Comparison of ENCODE assay signal across 8 mouse cellular contexts in genomic region chr4:134853259-134853636, GRCm38 (mm10). TPM values are rescaled to one million over a fixed set of nuclear protein-coding genes. Genes with fewer than 3 reads are reported as not detected.
DNase-seq lines count a peak whose midpoint lies in the region; ATAC-seq and TF ChIP-seq lines count a peak whose summit lies in the region.

Maco1 (minus strand) TSS chr4:134853345.

- no peak for TF ChIP-seq CTCF in ES-Bruce4 (IDR thresholded peaks at IDR 0.05; ENCODE audit: low read depth, low read length)
- no peak for TF ChIP-seq CTCF in lung, adult 2 months (IDR thresholded peaks at IDR 0.05; ENCODE audit: insufficient read depth, low read length)

- peak; percentile 97 for ATAC-seq in forebrain, embryonic 13.5 days
- ATAC-seq in neutrophil, adult 5-6 weeks (ENCODE audit: extremely low read depth, insufficient number of reproducible peaks, low FRiP score, poor library complexity, severe bottlenecking): peak; percentile 84

- H3K27ac ChIP-seq in ES-Bruce4 (ENCODE audit: insufficient read depth, low read length): peak within 1 kb of the TSS; percentile 48
- peak within 1 kb of the TSS; percentile 99 for H3K27ac ChIP-seq in forebrain, embryonic 13.5 days

- DNase-seq in c-Kit-positive CD71-positive TER-119-positive erythroid progenitor cells, embryonic 14.5 days (ENCODE audit: low spot score): peak; percentile 97
- peak; percentile 100 for DNase-seq in heart, postnatal 25 days (ENCODE audit: low spot score)
- peak; percentile 100 for DNase-seq in layer of hippocampus, adult 18-20 months (ENCODE audit: low spot score in 2 of 2)
- peak; percentile 100 for DNase-seq in lung, adult 2 months
- DNase-seq in thymus, adult 18-20 months: peak; percentile 96 to 98

- intact Hi-C loops in heart, postnatal 25 days (cut with DNase I): no loop called here

- WGBS in forebrain, embryonic 13.5 days: under 1% methylated on average over 35 of the region's 38 CpGs
- WGBS in lung, adult 2 months: under 1% methylated on average over 37 of the region's 38 CpGs

- H3K27me3 ChIP-seq in ES-Bruce4 (ENCODE audit: control insufficient read depth, insufficient read depth, low read length, poor library complexity, severe bottlenecking): no peaks in the 10 kb centered on the region
- H3K27me3 ChIP-seq in forebrain, embryonic 13.5 days: peaks cover 19% of the 10 kb centered on the region

- H3K9me3 ChIP-seq in ES-Bruce4 (replicated peaks; ENCODE audit: control insufficient read depth, insufficient read depth, low read length, poor library complexity, severe bottlenecking): no peaks in the 10 kb centered on the region
- no peaks in the 10 kb centered on the region for H3K9me3 ChIP-seq in forebrain, embryonic 13.5 days (replicated peaks)

- TF ChIP-seq EP300 in ES-Bruce4 (IDR thresholded peaks at IDR 0.05; ENCODE audit: insufficient read depth, low read depth, low read length): no peak

- no peak for TF ChIP-seq POLR2A in ES-Bruce4 (IDR thresholded peaks at IDR 0.05; ENCODE audit: insufficient read depth, low read length)
- TF ChIP-seq POLR2A in lung, adult 2 months (IDR thresholded peaks at IDR 0.05; ENCODE audit: borderline replicate concordance, extremely low read depth, low read depth, low read length): no peak

- peaks cover 13% of the 10 kb centered on the region for H3K4me1 ChIP-seq in ES-Bruce4 (ENCODE audit: control insufficient read depth, insufficient read depth, low read length)
- H3K4me1 ChIP-seq in forebrain, embryonic 13.5 days: peaks cover 26% of the 10 kb centered on the region
- peaks cover 5% of the 10 kb centered on the region; the same call in 1 of the 2 replicates for H3K4me1 ChIP-seq in lung, adult 2 months (ENCODE audit: control insufficient read depth, insufficient read depth, low read length)

- peak within 1 kb of the TSS; percentile 98 for H3K9ac ChIP-seq in ES-Bruce4 (ENCODE audit: low read depth, poor library complexity, severe bottlenecking)
- peak within 1 kb of the TSS; percentile 98 for H3K9ac ChIP-seq in forebrain, embryonic 13.5 days

- peak within 1 kb of the TSS; percentile 97 for H3K4me3 ChIP-seq in ES-Bruce4 (ENCODE audit: low read depth, low read length)
- peak within 1 kb of the TSS; percentile 99 for H3K4me3 ChIP-seq in forebrain, embryonic 13.5 days
- H3K4me3 ChIP-seq in lung, adult 2 months (replicated peaks; ENCODE audit: extremely low read depth, low read depth, low read length): peak within 1 kb of the TSS; percentile 98

- 0 out of 2 replicates have a peak, but pooled peaks cover 3% of the 10 kb centered on the region for H3K36me3 ChIP-seq in ES-Bruce4 (ENCODE audit: control insufficient read depth, insufficient read depth, low read length, poor library complexity, severe bottlenecking)
- H3K36me3 ChIP-seq in forebrain, embryonic 13.5 days (ENCODE audit: poor library complexity, severe bottlenecking): no peaks in the 10 kb centered on the region

- peak within 1 kb of the TSS; percentile 76 for H3K4me2 ChIP-seq in forebrain, embryonic 13.5 days

RNA-seq across cellular contexts. Expression of gene Maco1, which starts in this region (rescaled TPM):
- polyA plus RNA-seq in ES-Bruce4 (2011; ENCODE audit: insufficient read depth, insufficient read length, low read depth, missing spikeins): 50.0 and 53.2 TPM in 2 replicates
- polyA plus RNA-seq in forebrain, embryonic 13.5 days (2015; fragmentation: Nextera tagmentation; extraction: Ambion mirVana): 91.3 and 91.8 TPM in 2 replicates
- 10 to 100 TPM; 18.6 to 22.1 TPM for total RNA-seq in heart, postnatal 25 days (2021)
- 10 to 100 TPM; 42.5 to 44.9 TPM for total RNA-seq in layer of hippocampus, adult 18-20 months (2021)
- 7.8 and 9.2 TPM in 2 replicates for polyA plus RNA-seq in lung, adult 2 months (2012; rRNA removed)
- total RNA-seq in neutrophil, adult 5-6 weeks (2017): 36.6 and 42.2 TPM in 2 replicates

Comparison
In these comparisons a context has a peak if more than half of its experiments do, and no peak if none do; other contexts are left out.
1. Peak in every context shown above with its lines: DNase-seq, ATAC-seq, H3K4me3 ChIP-seq and H3K27ac ChIP-seq.